Mouse (Mus musculus) bone marrow macrophage, adult 2 months (primary cell): ENCODE data around the gene Tuba1a. TPM values are rescaled to one million over a fixed set of nuclear protein-coding genes. Genes with fewer than 3 reads are reported as not detected.
"Not testable (repeated sequence)": the region's sequence is repeated elsewhere in the genome, so short reads cannot be mapped to it uniquely, and the experiment has no call there.

ENCODE experiments used
- H3K27ac ChIP-seq: 2 replicates; pipeline ENCODE4 v1.5.1; 2012; ENCODE audit warnings: low read depth, low read length; ENCODE audit not compliant: insufficient read depth
- H3K4me1 ChIP-seq: 2 replicates; pipeline ENCODE4 v1.6.1; 2012; ENCODE audit warnings: low read length; ENCODE audit not compliant: control insufficient read depth, insufficient read depth
- H3K4me3 ChIP-seq: 2 replicates; pipeline ENCODE4 v1.5.1; 2012; ENCODE audit warnings: mild to moderate bottlenecking, low read length, moderate library complexity; ENCODE audit not compliant: insufficient read depth
- CTCF ChIP-seq: IDR thresholded peaks from 2 replicates; pipeline ENCODE4 v1.5.1; 2012; ENCODE audit warnings: low read depth, mild to moderate bottlenecking, low read length, moderate library complexity
- POLR2A ChIP-seq: IDR thresholded peaks from 2 replicates; pipeline ENCODE4 v1.6.1; 2012; ENCODE audit warnings: mild to moderate bottlenecking, low read depth, low read length, borderline replicate concordance
- polyA plus RNA-seq: library from polyadenylated mRNA; stranded (reverse); fragments of >200 nt; gene quantifications from 2 replicates; pipeline ENCODE4 v1.2.4, GENCODE M21; 2012; ENCODE audit not compliant: missing spikeins, insufficient read depth, insufficient read length

Tuba1a gene
- polyA plus RNA-seq, 1 experiment = 43.3 TPM

DNA sequence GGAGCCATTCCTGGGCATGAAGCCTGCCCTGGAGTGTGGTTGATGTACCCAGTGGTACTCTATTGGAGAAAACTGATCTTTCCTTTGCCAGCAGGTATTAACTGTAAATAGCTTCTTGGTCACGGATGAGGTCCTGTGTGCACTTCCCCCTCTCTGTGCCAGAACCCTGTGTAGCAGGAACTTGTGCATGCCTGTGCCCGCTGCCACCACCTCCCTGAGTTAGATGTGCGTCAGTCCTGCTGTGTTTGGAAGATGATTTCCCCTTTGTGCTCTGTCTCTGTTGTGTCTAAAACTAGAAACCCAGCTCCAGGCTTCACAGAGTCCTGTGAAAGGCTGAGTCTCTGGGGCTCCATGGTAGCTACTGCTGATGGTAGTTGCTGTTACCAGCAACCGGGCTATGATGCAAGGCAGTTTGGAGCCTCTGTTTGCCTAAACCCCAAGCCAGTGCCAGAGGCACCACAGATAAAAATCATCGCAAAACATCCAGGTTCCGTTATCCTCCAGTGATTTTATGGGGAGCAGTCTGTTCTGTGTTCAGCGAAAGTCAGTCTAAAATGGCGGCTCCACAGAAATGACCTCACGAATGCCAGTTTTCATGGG, 19.6 kb upstream of the Tuba1a start:
- Histone ChIP-seq H3K4me3 (no peak overlapping the region), H3K4me1 (peaks cover 28% of the 10 kb centered on the region), H3K27ac (peak overlapping the region; percentile 16)
- TF ChIP-seq POLR2A (no peak), CTCF (no peak)

DNA sequence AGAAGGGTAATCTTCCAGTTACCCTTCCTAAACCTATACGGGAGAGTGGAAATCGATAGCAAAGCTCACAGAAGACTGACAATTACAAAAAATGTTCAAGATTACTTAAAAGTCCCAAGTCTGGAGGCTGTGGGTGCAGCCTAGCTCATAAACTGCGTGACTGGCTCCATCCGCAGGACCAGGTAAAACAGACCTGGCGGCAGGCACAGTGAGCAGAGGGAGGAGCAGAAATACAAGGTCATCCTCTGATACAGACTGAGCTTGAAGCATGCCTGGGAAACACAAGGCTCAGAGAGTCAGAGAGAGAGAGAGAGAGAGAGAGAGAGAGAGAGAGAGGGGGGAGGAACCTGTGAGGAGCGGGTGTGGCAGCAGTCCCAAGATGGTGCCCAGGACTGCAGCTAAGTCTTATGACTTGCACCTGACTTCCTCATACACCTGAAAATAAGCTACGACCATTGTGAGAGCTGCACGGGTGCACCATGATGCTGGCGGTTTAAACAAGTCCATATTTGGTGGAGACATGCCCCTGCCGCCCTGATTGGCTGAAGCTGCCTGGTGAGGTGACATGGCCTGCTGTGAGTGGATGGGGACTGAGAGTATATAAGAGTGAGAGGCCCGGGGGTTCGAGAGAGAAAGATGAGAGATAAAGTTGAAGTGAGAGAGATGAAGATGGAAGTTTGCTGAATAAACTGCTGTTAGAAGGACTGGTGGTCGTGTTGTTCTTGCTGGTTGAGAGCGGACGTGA, 18.2 kb upstream of the Tuba1a start:
- H3K4me1 ChIP-seq = peaks cover 16% of the 10 kb centered on the region
- not testable (repeated sequence) for H3K27ac ChIP-seq, H3K4me3 ChIP-seq

DNA sequence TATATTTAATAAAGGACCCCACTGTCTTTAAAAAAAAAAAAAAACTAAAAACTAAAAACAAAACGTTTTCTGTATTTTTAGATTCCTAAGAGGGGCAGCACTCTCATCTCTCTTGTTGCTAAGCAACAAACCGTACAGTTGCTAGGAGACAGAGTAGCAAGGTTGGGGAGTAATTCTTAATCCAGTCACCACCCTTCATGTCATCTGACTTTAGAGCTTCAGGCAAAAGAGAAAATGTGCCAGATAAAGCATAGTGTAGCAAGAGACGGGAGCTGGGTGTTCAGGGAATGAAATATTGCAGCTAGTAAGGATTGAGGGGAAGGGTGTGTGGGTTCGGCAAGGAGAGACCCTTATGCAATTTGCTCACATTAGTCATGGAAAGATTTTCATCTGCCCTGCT, 17.6 kb upstream of the Tuba1a start:
- no peak for TF ChIP-seq POLR2A
- TF ChIP-seq CTCF = no peak
- peaks cover 12% of the 10 kb centered on the region for H3K4me1 ChIP-seq
- no peak overlapping the region for H3K27ac ChIP-seq

DNA sequence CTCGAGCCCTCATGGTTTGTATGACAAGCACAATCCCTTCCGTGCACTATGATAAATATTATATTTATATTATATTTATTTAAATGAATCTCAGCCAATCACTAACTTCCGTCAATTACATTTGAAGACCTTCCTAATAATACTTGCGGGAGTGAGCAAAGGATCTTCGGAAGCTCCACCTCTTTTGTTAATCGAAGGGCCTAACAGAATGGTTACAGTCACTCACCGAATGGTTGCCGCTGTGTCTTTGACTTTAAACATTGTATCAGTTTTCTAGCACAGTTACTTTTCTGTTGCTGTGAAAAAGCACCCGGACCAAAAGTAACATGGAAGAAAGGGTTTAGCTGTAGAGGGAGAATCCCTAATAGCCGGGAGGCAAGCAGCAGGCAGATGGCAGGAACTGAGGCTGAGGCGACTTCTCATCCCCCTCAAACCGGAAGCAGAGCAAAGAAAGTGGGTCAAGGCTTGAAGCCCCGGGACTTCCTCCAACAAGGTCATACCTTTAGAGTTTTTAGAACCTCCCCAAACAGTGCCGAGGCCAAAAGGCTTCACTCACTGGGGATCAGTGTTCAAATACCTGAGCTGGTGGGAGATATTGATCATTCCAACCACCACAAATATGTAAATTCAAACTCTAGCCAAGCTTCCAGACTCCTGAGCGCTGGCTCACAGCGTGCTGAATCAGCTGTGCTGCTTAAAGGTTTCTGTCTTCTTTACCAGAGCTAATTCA, 16.0 kb upstream of the Tuba1a start:
- no peak for TF ChIP-seq POLR2A
- no peak for TF ChIP-seq CTCF
- Histone ChIP-seq H3K4me3 (no peak overlapping the region), H3K4me1 (peaks cover 12% of the 10 kb centered on the region), H3K27ac (no peak overlapping the region)

More for the DNA sequence above, 17.6 kb upstream of the Tuba1a start:
- no peak overlapping the region for H3K4me3 ChIP-seq

DNA sequence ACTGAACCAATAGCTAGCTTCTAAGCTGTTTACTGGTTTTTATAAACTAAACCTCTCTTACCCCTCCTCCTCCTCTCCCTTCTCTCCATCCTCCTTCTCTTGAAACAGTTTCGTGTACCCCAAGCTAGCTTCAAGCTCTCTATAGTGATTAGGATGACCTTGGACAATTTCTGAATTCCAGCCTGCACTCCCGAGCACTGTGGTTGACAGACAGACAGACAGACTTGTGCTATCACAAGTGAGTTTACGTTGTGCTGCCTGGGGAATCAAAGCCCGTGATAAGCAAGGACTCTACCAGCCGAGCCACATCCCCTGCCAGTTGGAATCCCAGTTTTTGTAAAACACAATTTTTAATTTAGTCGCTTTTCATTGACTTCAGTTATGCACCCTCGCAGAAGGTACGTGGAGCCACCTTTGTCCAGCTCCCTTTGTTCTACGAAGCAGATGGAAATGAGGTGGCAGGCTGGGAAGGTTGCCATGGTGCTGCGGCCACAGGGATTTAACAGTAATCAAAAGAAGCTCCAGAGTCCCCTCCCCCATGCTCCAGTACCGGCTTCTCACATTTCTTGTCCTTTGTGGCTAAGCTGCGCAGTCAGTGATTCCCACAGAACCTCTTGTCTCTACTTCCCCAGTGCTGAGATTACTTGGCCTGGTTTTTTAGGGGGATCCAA, 15.3 kb upstream of the Tuba1a start:
- no peak overlapping the region for H3K27ac ChIP-seq
- H3K4me3 ChIP-seq = no peak overlapping the region
- TF ChIP-seq POLR2A (no peak), CTCF (no peak)
- peaks cover 12% of the 10 kb centered on the region for H3K4me1 ChIP-seq

DNA sequence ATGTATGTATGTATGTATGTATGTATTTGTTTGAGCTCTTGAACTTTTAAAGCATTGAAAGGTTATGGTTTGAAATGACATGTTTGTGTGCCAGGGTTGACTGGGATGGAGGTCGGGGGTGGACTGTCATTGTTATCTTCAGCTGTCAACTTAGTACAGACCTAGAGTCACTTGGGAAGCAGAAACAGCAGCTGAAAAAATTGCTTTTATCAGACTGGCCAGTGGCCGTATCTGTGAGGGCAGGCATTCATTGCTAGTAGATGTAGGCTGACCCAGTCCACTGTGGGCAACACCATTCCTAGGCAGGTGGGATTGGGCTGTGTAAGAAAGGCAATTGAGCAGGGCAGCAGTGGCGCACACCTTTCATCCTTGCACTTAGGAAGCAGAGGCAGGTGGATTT, 6.0 kb upstream of the Tuba1a start:
- peaks cover 16% of the 10 kb centered on the region for H3K4me1 ChIP-seq
- no peak overlapping the region for H3K27ac ChIP-seq
- TF ChIP-seq POLR2A (no peak), CTCF (no peak)
- no peak overlapping the region for H3K4me3 ChIP-seq

DNA sequence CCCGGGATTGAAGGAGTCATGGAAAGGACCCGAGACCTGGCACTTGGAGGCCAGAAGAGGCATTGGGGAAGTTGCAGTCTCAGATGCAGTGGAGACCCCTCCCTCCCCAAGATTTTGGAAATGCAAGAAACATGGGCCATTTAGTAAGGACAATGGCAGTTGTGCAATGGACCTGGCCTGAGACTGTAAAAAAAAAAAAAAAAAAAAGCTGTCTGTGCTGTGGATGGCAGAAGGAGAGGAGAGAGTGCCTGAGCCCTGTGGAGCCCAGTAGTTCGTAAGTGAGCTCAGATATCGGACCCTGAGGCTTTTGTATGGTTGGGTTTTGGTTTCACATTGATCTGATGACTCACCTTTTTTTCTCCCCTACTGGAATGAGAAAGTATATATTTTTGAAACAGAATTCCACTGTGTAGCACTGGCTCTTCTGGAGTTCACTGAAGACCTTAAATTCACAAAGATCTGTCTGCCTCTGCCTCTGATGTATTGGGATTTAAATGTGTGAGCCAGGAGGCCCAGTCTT, 5.5 kb upstream of the Tuba1a start:
- TF ChIP-seq POLR2A (no peak), CTCF (no peak)
- peaks cover 16% of the 10 kb centered on the region for H3K4me1 ChIP-seq
- no peak overlapping the region for H3K4me3 ChIP-seq
- H3K27ac ChIP-seq = no peak overlapping the region

DNA sequence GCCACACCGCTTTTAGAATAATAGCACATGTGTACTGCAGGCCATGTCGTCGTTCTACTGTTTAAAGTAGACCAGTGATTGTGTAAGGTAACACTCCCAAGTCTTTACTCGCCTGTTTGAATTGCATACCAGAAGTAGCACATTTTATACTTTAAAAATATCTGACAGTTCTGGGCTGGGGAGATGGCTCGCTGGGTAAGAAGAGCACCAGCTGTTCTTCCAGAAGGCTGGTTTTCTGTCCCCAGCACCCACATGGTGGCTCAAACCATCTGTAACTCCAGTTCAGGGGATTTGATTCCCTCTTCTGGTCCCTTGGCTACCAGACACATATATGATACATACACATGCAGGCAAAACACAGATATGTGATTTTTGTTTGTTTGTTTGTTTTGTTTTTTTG, 4.0 kb upstream of the Tuba1a start:
- Histone ChIP-seq H3K4me3 (no peak overlapping the region), H3K27ac (no peak overlapping the region), H3K4me1 (peaks cover 16% of the 10 kb centered on the region)
- TF ChIP-seq POLR2A (no peak), CTCF (no peak)

DNA sequence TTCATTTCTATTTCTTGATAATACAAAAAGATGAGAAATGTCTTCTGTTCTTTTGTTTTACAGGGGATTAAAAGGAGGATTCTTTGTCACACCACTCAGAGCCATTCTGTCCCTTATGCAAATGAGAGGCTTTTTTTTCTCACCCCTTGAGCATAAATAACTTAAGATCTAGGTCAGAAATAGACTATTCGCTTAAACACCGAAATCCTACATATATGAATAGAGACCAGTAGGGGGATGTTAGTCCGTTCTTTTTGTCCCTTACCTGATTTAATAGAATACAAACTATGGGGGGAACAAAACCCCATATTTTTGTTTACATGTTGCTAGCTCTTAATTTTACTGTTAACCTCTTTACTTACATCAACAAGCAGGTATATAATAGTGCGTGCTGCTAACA, 2.5 kb upstream of the Tuba1a start:
- Histone ChIP-seq H3K27ac (no peak overlapping the region), H3K4me1 (peaks cover 21% of the 10 kb centered on the region), H3K4me3 (no peak overlapping the region)
- TF ChIP-seq POLR2A = no peak
- no peak for TF ChIP-seq CTCF
